Mouse (Mus musculus): ENCODE data around the gene Ube2d1. TPM values are rescaled to one million over a fixed set of nuclear protein-coding genes. Genes with fewer than 3 reads are reported as not detected.

Ube2d1 gene
- polyA plus RNA-seq, 1 experiment from 2014 or later = 43.7 TPM

GRCm38 (mm10) chr10:71300161-71300560 is 15.1 kb upstream of the Ube2d1 start:
- Histone ChIP-seq H3K4me2 (ENCODE audit: low read depth, low read length) (no peak overlapping the region), H3K9me3 (ENCODE audit: control insufficient read depth, low read length) (no peaks in the 10 kb centered on the region), H3K9ac (ENCODE audit: low read depth, low read length) (no peak overlapping the region), H3K27me3 (replicated peaks; ENCODE audit: control insufficient read depth, insufficient read depth, low read length) (no peaks in the 10 kb centered on the region), H3K4me1 (ENCODE audit: control insufficient read depth, insufficient read depth, low read length) (no peaks in the 10 kb centered on the region), H3K36me3 (ENCODE audit: control insufficient read depth, insufficient read depth, low read length) (no peaks in the 10 kb centered on the region), H3K4me3 (ENCODE audit: low read length) (no peak overlapping the region), H3K27ac (ENCODE audit: low read length) (no peak overlapping the region)
- WGBS = 74% methylated on average over 16 of the region's 16 CpGs
- ATAC-seq = no peak

GRCm38 (mm10) chr10:71293245-71293644 is 8.2 kb upstream of the Ube2d1 start:
- no peak overlapping the region for H3K27ac ChIP-seq (ENCODE audit: low read length)
- no peak overlapping the region for H3K4me2 ChIP-seq (ENCODE audit: low read depth, low read length)
- H3K4me3 ChIP-seq (ENCODE audit: low read length) = no peak overlapping the region
- H3K36me3 ChIP-seq (ENCODE audit: control insufficient read depth, insufficient read depth, low read length) = no peaks in the 10 kb centered on the region
- H3K27me3 ChIP-seq (replicated peaks; ENCODE audit: control insufficient read depth, insufficient read depth, low read length) = no peaks in the 10 kb centered on the region
- no peaks in the 10 kb centered on the region for H3K9me3 ChIP-seq (ENCODE audit: control insufficient read depth, low read length)
- no peak for ATAC-seq
- H3K4me1 ChIP-seq (ENCODE audit: control insufficient read depth, insufficient read depth, low read length) = peaks cover 11% of the 10 kb centered on the region
- H3K9ac ChIP-seq (ENCODE audit: low read depth, low read length) = no peak overlapping the region
- 53% methylated on average over 4 of the region's 4 CpGs for WGBS

- Histone ChIP-seq H3K4me3 (ENCODE audit: low read length) (no peak overlapping the region), H3K27ac (ENCODE audit: low read length) (0 out of 2 replicates have a peak overlapping the region, but pooled peaks have one; percentile 14), H3K4me1 (ENCODE audit: control insufficient read depth, insufficient read depth, low read length) (peaks cover 11% of the 10 kb centered on the region), H3K4me2 (ENCODE audit: low read depth, low read length) (0 out of 2 replicates have a peak overlapping the region, but pooled peaks have one; percentile 26), H3K36me3 (ENCODE audit: control insufficient read depth, insufficient read depth, low read length) (no peaks in the 10 kb centered on the region), H3K9ac (ENCODE audit: low read depth, low read length) (no peak overlapping the region), H3K9me3 (ENCODE audit: control insufficient read depth, low read length) (no peaks in the 10 kb centered on the region), H3K27me3 (replicated peaks; ENCODE audit: control insufficient read depth, insufficient read depth, low read length) (no peaks in the 10 kb centered on the region)
- peak; percentile 82 for ATAC-seq
- 4% methylated on average over 11 of the region's 11 CpGs for WGBS
These were observed 7.2 kb upstream of the Ube2d1 start for GRCm38 (mm10) chr10:71292254-71292653.

GRCm38 (mm10) chr10:71291801-71292200 is 6.7 kb upstream of the Ube2d1 start:
- Histone ChIP-seq H3K27me3 (replicated peaks; ENCODE audit: control insufficient read depth, insufficient read depth, low read length) (no peaks in the 10 kb centered on the region), H3K9me3 (ENCODE audit: control insufficient read depth, low read length) (no peaks in the 10 kb centered on the region), H3K9ac (ENCODE audit: low read depth, low read length) (no peak overlapping the region), H3K36me3 (ENCODE audit: control insufficient read depth, insufficient read depth, low read length) (no peaks in the 10 kb centered on the region), H3K4me1 (ENCODE audit: control insufficient read depth, insufficient read depth, low read length) (peaks cover 11% of the 10 kb centered on the region), H3K4me3 (ENCODE audit: low read length) (no peak overlapping the region), H3K4me2 (ENCODE audit: low read depth, low read length) (peak overlapping the region; percentile 26; the same call in 1 of the 2 replicates), H3K27ac (ENCODE audit: low read length) (peak overlapping the region; percentile 70)
- peak; percentile 74 for ATAC-seq
- 15% methylated on average over 4 of the region's 4 CpGs for WGBS

GRCm38 (mm10) chr10:71291179-71291661 is 6.2 kb upstream of the Ube2d1 start:
- WGBS = 18% methylated on average over 3 of the region's 3 CpGs
- ATAC-seq = peak; percentile 89
- Histone ChIP-seq H3K27ac (ENCODE audit: low read length) (peak overlapping the region; percentile 70), H3K4me1 (ENCODE audit: control insufficient read depth, insufficient read depth, low read length) (peaks cover 11% of the 10 kb centered on the region), H3K9ac (ENCODE audit: low read depth, low read length) (no peak overlapping the region), H3K4me3 (ENCODE audit: low read length) (no peak overlapping the region), H3K9me3 (ENCODE audit: control insufficient read depth, low read length) (no peaks in the 10 kb centered on the region), H3K36me3 (ENCODE audit: control insufficient read depth, insufficient read depth, low read length) (no peaks in the 10 kb centered on the region), H3K27me3 (replicated peaks; ENCODE audit: control insufficient read depth, insufficient read depth, low read length) (no peaks in the 10 kb centered on the region), H3K4me2 (ENCODE audit: low read depth, low read length) (no peak overlapping the region)

GRCm38 (mm10) chr10:71284511-71285125 is 444 bp downstream of the Ube2d1 start:
- H3K4me2 ChIP-seq (ENCODE audit: low read depth, low read length) = peak overlapping the region; percentile 88
- H3K36me3 ChIP-seq (ENCODE audit: control insufficient read depth, insufficient read depth, low read length) = no peaks in the 10 kb centered on the region
- H3K9ac ChIP-seq (ENCODE audit: low read depth, low read length) = peak overlapping the region; percentile 96
- peak; percentile 88 for ATAC-seq
- H3K27me3 ChIP-seq (replicated peaks; ENCODE audit: control insufficient read depth, insufficient read depth, low read length) = no peaks in the 10 kb centered on the region
- peak overlapping the region; percentile 98 for H3K4me3 ChIP-seq (ENCODE audit: low read length)
- WGBS = 0% methylated on average over 41 of the region's 41 CpGs
- peak overlapping the region; percentile 72 for H3K27ac ChIP-seq (ENCODE audit: low read length)
- H3K4me1 ChIP-seq (ENCODE audit: control insufficient read depth, insufficient read depth, low read length) = peaks cover 14% of the 10 kb centered on the region
- H3K9me3 ChIP-seq (ENCODE audit: control insufficient read depth, low read length) = no peaks in the 10 kb centered on the region

- Histone ChIP-seq H3K4me2 (ENCODE audit: low read depth, low read length) (peak overlapping the region; percentile 88), H3K4me1 (ENCODE audit: control insufficient read depth, insufficient read depth, low read length) (peaks cover 14% of the 10 kb centered on the region), H3K27me3 (replicated peaks; ENCODE audit: control insufficient read depth, insufficient read depth, low read length) (no peaks in the 10 kb centered on the region), H3K27ac (ENCODE audit: low read length) (no peak overlapping the region), H3K4me3 (ENCODE audit: low read length) (peak overlapping the region; percentile 98), H3K9me3 (ENCODE audit: control insufficient read depth, low read length) (no peaks in the 10 kb centered on the region), H3K9ac (ENCODE audit: low read depth, low read length) (peak overlapping the region; percentile 96), H3K36me3 (ENCODE audit: control insufficient read depth, insufficient read depth, low read length) (no peaks in the 10 kb centered on the region)
- ATAC-seq = no peak
- WGBS = 9% methylated on average over 8 of the region's 8 CpGs
These were observed 941 bp downstream of the Ube2d1 start for GRCm38 (mm10) chr10:71284131-71284510.

GRCm38 (mm10) chr10:71273008-71273739 is 11.9 kb downstream of the Ube2d1 start:
- H3K4me2 ChIP-seq (ENCODE audit: low read depth, low read length) = no peak overlapping the region
- no peak for ATAC-seq

GRCm38 (mm10) chr10:71267973-71268372 is 17.1 kb downstream of the Ube2d1 start:
- peaks cover 4% of the 10 kb centered on the region; the same call in 1 of the 2 replicates for H3K4me1 ChIP-seq (ENCODE audit: control insufficient read depth, insufficient read depth, low read length)
- H3K4me3 ChIP-seq (ENCODE audit: low read length) = no peak overlapping the region
- H3K9ac ChIP-seq (ENCODE audit: low read depth, low read length) = no peak overlapping the region
- no peaks in the 10 kb centered on the region for H3K9me3 ChIP-seq (ENCODE audit: control insufficient read depth, low read length)
- no peak overlapping the region for H3K4me2 ChIP-seq (ENCODE audit: low read depth, low read length)
- 80% methylated on average over 2 of the region's 2 CpGs for WGBS
- no peak for ATAC-seq
- H3K27me3 ChIP-seq (replicated peaks; ENCODE audit: control insufficient read depth, insufficient read depth, low read length) = no peaks in the 10 kb centered on the region
- H3K36me3 ChIP-seq (ENCODE audit: control insufficient read depth, insufficient read depth, low read length) = no peaks in the 10 kb centered on the region
- no peak overlapping the region for H3K27ac ChIP-seq (ENCODE audit: low read length)

More at GRCm38 (mm10) chr10:71273008-71273739, 11.9 kb downstream of the Ube2d1 start:
- Histone ChIP-seq H3K27me3 (replicated peaks; ENCODE audit: control insufficient read depth, insufficient read depth, low read length) (no peaks in the 10 kb centered on the region), H3K4me3 (ENCODE audit: low read length) (no peak overlapping the region), H3K9ac (ENCODE audit: low read depth, low read length) (no peak overlapping the region), H3K9me3 (ENCODE audit: control insufficient read depth, low read length) (no peaks in the 10 kb centered on the region), H3K4me1 (ENCODE audit: control insufficient read depth, insufficient read depth, low read length) (0 out of 2 replicates have a peak, but pooled peaks cover 5% of the 10 kb centered on the region), H3K36me3 (ENCODE audit: control insufficient read depth, insufficient read depth, low read length) (no peaks in the 10 kb centered on the region), H3K27ac (ENCODE audit: low read length) (no peak overlapping the region)
- WGBS = 51% methylated on average over 9 of the region's 9 CpGs
